Mouse (Mus musculus) urinary bladder, adult 2 months (tissue): ENCODE results near the gene Ccdc9b. TPM values are rescaled to one million over a fixed set of nuclear protein-coding genes. Genes with fewer than 3 reads are reported as not detected.

Experiments
- DNase-seq: peaks from one replicate; pipeline ENCODE4 v3.0.0; 2022; ENCODE audit warnings: low spot score
- polyA plus RNA-seq: library from polyadenylated mRNA; depleted of rRNA; stranded (reverse); fragments of >200 nt; gene quantifications from 2 replicates; pipeline ENCODE4 v1.2.3, GENCODE M21; 2012; rRNA removed

Gene Ccdc9b
- polyA plus RNA-seq = 19.3 and 23.1 TPM in 2 replicates

GRCm38 (mm10) chr2:118761906-118762783, at the start of gene Ccdc9b:
Gene Ccdc9b (minus strand): TSS chr2:118762661.
- peak; percentile 90 for DNase-seq

DNA sequence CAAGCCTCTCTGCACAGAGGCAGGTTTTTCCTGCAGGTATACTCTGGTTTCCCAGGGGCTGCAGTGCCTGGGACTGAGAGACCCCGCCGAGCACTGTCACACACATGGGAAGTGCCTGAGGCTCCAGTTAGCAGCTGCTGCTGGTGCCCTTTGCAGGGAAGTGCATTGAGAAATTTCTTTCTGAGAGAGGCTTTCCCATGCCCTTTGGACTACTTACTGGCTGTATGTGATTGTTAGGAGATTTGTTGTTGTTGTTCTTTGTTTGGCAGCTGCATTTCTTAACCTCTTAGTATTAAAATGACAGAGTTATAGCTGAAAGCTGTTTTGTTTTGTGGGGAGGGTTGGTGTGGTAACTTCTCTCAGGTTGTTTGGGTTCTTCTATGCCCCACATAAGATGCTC, 48.4 kb upstream of the Ccdc9b start:
- DNase-seq = no peak

- DNase-seq = no peak
Measured at GRCm38 (mm10) chr2:118806860-118807259, 44.4 kb upstream of the Ccdc9b start.

- DNase-seq = no peak
Measured at GRCm38 (mm10) chr2:118805756-118806155, 43.3 kb upstream of the Ccdc9b start.

GRCm38 (mm10) chr2:118805137-118805536, 42.7 kb upstream of the Ccdc9b start:
- no peak for DNase-seq

- no peak for DNase-seq
Measured at GRCm38 (mm10) chr2:118804474-118804873, 42.0 kb upstream of the Ccdc9b start.

DNA sequence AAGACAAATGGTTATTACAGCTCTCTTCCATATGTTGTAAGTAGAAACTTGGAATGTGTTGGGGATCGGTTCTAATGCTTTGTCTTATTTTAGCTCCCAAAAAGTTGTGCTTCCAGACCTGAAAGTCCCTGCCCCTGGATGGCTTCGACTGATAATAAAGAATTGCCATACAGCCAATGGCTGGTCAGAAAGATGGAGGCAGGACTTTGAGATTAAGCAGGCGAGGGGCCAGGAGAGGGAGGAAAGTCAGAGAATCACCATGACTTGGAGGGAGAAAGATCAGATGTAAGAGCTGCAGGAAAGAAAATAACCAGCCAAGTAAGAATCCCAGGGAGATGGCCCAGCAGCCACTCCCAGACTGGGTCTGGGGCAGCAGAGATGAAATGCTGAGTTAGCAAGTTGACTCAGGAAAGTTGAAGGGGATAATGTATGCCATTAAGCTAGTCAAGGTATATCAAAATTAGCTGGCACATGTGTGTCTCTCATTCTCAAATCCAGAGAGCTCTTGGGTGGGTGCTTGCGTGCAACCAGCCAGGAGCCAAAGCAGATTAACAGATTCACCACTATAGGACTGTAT, 40.2 kb upstream of the Ccdc9b start:
- no peak for DNase-seq

DNA sequence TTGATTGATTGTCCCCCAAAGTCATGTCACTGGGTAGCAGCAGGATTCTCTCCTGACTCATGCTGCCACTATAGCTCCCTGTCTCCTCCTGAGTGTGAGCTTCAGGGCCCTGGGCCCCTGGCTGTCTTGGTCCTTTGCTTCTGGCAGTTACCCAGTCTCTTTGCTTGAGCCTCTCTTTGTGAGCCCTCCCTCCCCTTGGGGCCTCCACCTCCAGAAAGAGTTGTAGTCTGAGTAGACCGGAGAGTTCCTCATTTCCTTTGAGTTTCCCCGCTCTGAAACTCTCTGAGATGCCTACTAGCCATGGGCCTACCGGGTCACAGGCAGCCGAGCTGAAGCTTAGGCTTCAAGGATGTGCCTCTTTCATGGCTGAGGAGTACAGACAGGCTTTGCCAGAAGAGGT, 31.2 kb upstream of the Ccdc9b start:
- no peak for DNase-seq

GRCm38 (mm10) chr2:118792259-118792613, 29.8 kb upstream of the Ccdc9b start:
- DNase-seq = no peak

GRCm38 (mm10) chr2:118791591-118792258, 29.3 kb upstream of the Ccdc9b start:
- DNase-seq = no peak

DNA sequence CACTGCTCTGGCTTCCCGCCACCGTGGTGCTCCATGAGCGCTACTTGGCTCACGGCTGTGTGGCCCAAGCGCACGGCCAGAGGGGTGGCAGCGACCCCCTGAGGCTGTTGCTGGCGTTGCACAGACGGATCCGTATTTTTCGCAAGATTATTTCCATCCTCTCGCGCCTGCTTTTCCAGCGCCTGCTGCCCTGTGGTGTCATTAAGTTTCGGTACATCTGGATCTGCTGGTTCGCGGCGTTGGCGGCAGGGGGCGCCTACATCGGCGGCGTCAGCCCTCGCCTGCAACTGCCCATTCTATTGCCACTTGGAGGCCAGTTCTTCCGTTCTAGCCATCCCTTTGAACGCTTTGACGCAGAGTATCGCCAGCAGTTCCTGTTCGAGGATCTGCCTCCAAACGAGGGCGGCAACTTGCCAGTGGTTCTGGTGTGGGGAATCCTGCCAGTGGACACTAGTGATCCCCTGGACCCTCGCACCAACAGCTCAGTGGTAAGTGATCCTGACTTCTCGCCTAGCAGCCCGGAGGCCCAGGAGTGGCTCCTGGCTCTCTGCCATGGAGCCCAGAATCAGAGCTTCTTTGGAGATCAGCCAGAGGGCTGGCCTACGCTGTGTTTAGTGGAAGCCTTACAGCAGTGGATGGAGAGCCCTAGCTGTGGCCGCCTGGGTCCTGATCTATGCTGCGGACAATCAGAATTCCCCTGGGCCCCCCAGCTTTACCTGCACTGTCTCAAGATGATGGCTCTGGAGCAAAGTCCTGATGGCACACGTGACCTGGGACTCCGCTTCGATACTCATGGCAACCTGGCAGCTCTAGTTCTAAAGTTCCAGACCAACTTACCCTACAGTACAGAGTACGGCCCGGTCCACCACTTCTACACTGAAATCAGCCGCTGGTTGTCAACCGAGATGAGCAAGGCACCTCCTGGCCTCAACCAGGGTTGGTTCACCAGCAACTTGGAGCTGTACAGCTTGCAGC, 28.4 kb upstream of the Ccdc9b start:
- DNase-seq = no peak

GRCm38 (mm10) chr2:118790221-118790550, 27.7 kb upstream of the Ccdc9b start:
- DNase-seq = no peak

DNA sequence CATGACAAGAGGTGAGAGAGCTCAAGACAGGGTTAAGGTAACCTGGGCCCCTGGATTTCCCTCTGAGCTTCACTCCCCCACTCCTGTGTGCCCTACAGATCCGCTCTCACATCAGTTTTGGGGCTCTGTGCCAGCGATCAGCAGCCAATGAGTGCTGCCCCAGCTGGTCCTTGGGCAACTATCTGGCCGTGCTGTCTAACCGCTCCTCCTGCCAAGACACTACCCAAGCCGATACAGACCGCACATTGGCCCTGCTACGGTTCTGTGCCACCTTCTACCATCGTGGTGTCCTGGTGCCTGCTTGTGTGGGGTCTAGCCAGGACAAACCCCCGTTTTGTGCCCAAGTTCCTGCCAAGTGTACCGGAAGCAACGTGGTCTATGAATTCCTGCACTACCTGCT, 27.0 kb upstream of the Ccdc9b start:
- no peak for DNase-seq

DNA sequence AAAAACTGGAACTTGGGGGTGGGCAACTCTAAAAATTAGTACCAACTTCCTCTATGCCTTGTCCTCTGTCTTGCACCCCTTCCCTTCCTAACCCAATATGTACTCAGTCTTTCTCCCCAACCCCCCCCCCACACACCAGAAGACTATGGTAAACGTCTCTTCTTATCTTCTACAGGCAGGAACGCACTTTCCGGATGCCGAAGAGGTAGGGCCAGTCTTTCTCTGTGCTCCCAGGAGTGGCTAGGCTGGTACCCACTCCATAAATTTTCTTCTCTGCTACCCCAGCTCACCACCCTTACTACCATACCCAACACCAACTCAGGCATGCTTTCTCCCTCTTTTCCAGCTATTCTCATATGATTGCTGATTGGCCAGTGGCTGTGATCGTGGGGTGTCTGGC, 24.1 kb upstream of the Ccdc9b start:
- no peak for DNase-seq

GRCm38 (mm10) chr2:118783663-118784062, 21.2 kb upstream of the Ccdc9b start:
- no peak for DNase-seq

GRCm38 (mm10) chr2:118783093-118783492, 20.6 kb upstream of the Ccdc9b start:
- DNase-seq = no peak

- DNase-seq = no peak
Measured at GRCm38 (mm10) chr2:118782303-118782702, 19.8 kb upstream of the Ccdc9b start.

- DNase-seq = no peak
Measured at GRCm38 (mm10) chr2:118781115-118781514, 18.7 kb upstream of the Ccdc9b start.

DNA sequence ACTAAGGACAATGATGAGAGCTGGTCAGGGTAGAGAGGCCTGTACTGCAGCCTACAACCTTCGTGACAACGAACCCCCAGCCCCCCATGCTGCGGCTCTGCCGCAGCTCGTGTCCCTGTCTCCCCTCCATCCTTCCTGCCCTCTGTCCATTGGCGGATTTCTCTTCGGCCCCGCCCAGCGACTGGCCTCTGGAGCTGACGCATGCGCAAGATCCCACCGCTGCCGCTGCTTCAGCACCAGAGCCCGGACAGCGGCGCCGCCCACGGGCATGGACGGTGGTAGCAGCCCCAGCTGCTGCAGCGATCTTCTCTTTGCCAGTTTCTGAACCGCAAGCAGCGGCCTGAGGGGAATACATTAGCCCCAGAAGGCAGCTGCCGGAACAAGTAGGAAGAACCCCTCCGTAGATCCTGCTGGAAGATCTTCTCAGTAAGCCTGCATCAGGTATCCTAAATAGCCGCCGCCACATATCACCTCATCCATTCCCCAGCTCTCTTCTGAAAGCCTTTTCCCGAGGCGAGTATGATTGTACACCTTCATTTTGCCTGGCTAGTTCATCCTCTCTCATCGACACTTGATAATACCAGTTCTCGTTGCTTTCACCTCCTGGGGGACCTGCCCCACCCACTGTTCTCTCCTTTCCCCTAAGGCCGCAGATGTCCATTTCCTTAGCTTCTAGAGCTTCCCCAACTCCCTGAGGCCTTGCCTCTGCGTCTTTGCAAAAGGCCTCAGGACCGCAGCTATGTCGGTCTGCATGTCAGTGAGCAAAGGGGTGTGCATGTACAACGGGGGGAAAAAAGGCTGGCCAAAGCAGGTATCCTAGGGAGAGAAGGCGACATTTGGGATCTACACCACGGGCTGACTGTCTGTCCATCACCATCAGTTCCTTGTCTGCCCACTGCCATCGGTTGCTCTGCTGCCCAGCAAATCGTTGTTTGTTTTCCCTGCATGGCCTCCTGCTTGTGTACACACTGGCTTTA, 17.3 kb upstream of the Ccdc9b start, which contains the start of gene Disp2:
TSS of gene Disp2 (plus strand) at position 216 of the 977 bp plus-strand sequence.
- peak; percentile 69 for DNase-seq

DNA sequence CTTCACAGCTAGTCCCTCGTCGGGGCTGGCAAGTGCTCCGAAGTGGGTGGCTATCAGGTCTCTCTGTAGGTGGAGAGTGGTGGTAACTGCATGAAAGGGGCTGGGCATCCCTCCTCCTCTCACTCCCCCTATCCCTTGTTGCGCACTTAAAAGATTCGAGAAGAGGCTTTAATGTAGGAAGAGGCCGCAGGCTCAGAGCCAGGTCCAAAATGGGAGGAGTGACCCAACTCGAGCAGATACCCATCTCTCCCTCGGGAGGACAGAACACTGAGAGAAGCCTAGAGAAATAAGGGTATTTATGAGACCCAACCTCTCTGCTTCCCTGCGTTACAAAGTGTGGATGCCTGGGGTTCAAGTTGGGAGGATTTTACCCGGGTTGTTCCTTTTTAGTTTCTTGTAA, 16.6 kb upstream of the Ccdc9b start:
- DNase-seq = no peak
